Mouse (Mus musculus) testis, adult 2 months (tissue): ENCODE data around the gene St6galnac3. TPM values are rescaled to one million over a fixed set of nuclear protein-coding genes. Genes with fewer than 3 reads are reported as not detected.

Source experiments
- H3K27ac ChIP-seq: fragments of 200-500 bp; 2 replicates; pipeline ENCODE4 v1.5.1; 2012; ENCODE audit warnings: low read depth, low read length; ENCODE audit not compliant: control insufficient read depth, insufficient read depth
- H3K27me3 ChIP-seq: fragments of 200-500 bp; 2 replicates; pipeline ENCODE4 v1.6.1; 2012; ENCODE audit warnings: mild to moderate bottlenecking, low read length, moderate library complexity; ENCODE audit not compliant: control insufficient read depth, insufficient read depth
- H3K36me3 ChIP-seq: fragments of 200-500 bp; 2 replicates; pipeline ENCODE4 v1.6.1; 2012; ENCODE audit warnings: mild to moderate bottlenecking, low read length; ENCODE audit not compliant: control insufficient read depth, insufficient read depth
- H3K4me1 ChIP-seq: fragments of 200-500 bp; 2 replicates; pipeline ENCODE4 v1.6.1; 2012; ENCODE audit warnings: low read length; ENCODE audit not compliant: control insufficient read depth, insufficient read depth
- H3K4me3 ChIP-seq: fragments of 200-500 bp; 2 replicates; pipeline ENCODE4 v1.5.1; 2012; ENCODE audit warnings: low read depth, mild to moderate bottlenecking, low read length, moderate library complexity, mixed read lengths; ENCODE audit not compliant: control insufficient read depth
- CTCF ChIP-seq: fragments of 200-500 bp; IDR thresholded peaks from 2 replicates; pipeline ENCODE4 v1.5.1; 2012; ENCODE audit warnings: low read depth, mild to moderate bottlenecking, inconsistent platforms, low read length, moderate library complexity; ENCODE audit not compliant: control insufficient read depth, insufficient read depth, insufficient replicate concordance
- POLR2A ChIP-seq: fragments of 200-500 bp; IDR thresholded peaks from 2 replicates; pipeline ENCODE4 v1.6.1; 2012; ENCODE audit warnings: low read depth, mild to moderate bottlenecking, inconsistent platforms, low read length, moderate library complexity; ENCODE audit not compliant: control insufficient read depth
- polyA plus RNA-seq: library from polyadenylated mRNA; depleted of rRNA; stranded (reverse); fragments of >200 nt; gene quantifications from 2 replicates; pipeline ENCODE4 v1.2.3, GENCODE M21; 2012

Gene St6galnac3
- polyA plus RNA-seq, 1 experiment, result 2.2 TPM

DNA sequence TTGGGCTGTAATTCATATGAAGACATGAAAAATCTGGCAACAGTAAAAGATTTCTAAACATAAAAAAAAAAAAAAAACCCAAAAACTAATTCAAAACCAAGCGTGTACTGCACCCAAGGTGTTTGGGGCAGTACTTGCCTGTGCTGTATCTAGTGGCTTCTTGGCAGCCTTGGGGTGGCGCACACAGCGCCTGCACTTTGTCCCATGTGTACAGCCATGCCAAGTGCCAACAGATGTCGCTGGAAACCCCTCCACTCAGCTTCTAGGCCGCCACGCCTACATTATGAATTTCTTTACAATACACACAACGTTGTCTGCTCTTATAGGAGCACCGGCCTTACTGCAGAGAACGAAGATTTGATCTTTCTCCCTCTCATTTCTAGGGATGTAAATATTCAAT is 130.4 kb downstream of the St6galnac3 start:
- H3K27ac ChIP-seq, result no peak overlapping the region
- H3K27me3 ChIP-seq, result no peaks in the 10 kb centered on the region
- H3K4me3 ChIP-seq, result no peak overlapping the region
- no peak for TF ChIP-seq POLR2A
- no peak for TF ChIP-seq CTCF
- H3K4me1 ChIP-seq, result no peaks in the 10 kb centered on the region
- H3K36me3 ChIP-seq, result no peaks in the 10 kb centered on the region

DNA sequence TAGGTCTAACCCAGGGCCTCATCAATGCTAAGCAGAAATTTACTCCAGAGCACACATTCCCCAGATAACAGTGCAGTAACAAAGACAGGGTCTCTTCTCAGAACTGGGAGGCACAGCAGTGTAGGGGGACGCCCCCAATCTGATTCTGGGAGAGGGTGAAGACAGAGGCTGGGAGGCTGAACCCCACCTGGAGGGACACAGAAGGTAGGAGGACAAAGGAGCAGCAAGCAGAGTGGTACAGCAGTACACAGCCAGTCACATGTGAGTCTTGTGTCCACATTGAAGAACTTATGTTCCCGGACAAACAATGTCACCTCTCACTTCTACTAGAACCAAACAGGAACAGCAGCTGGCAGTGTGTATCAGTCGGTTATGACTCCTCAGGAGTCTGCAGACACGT is 131.0 kb downstream of the St6galnac3 start:
- no peak overlapping the region for H3K27ac ChIP-seq
- no peaks in the 10 kb centered on the region for H3K4me1 ChIP-seq
- no peaks in the 10 kb centered on the region for H3K36me3 ChIP-seq
- no peaks in the 10 kb centered on the region for H3K27me3 ChIP-seq
- TF ChIP-seq CTCF (no peak), POLR2A (no peak)
- H3K4me3 ChIP-seq, result no peak overlapping the region

DNA sequence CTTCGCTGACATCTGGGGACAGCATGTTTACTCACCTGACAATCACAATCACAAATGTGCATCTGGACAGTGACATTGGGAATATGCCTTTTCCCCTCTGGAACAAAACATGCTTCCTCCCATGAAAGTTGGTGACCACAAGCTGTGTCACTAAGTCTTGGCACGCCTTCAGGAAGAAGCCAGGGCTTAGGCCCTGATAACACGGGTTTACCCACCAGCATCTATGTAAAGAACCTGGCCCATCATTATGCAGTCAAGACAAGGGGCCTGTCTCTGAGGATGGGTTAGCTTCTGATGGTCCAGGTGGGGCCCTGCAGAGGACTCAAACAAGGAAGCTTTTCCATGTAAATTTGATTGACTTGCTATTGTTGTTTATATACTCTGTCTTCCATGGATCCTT is 131.9 kb downstream of the St6galnac3 start:
- H3K27ac ChIP-seq, result no peak overlapping the region
- no peak overlapping the region for H3K4me3 ChIP-seq
- H3K4me1 ChIP-seq, result peaks cover 3% of the 10 kb centered on the region
- no peaks in the 10 kb centered on the region for H3K36me3 ChIP-seq
- no peak for TF ChIP-seq POLR2A
- TF ChIP-seq CTCF, result no peak
- no peaks in the 10 kb centered on the region for H3K27me3 ChIP-seq

DNA sequence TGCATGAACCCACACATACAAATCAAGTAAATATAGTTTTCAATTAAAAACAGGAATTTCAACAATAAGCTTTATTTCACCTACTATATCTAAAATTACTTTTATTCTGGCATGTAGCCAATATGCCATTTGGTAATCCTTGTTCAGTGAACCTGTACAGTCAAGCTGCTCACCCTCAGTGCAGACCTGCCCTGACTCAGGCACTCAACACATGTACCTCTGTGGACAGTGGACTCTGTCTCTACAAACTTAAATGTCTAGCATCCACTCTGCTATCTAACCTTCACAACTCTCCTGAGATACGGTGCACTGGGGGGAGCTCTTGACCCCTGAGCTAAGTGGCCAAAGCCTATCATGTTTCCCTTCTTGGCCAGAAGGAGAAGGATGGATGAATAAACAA is 137.4 kb downstream of the St6galnac3 start:
- Histone ChIP-seq H3K27ac (no peak overlapping the region), H3K4me1 (peaks cover 3% of the 10 kb centered on the region), H3K4me3 (no peak overlapping the region), H3K27me3 (no peaks in the 10 kb centered on the region), H3K36me3 (no peaks in the 10 kb centered on the region)
- TF ChIP-seq CTCF (no peak), POLR2A (no peak)

DNA sequence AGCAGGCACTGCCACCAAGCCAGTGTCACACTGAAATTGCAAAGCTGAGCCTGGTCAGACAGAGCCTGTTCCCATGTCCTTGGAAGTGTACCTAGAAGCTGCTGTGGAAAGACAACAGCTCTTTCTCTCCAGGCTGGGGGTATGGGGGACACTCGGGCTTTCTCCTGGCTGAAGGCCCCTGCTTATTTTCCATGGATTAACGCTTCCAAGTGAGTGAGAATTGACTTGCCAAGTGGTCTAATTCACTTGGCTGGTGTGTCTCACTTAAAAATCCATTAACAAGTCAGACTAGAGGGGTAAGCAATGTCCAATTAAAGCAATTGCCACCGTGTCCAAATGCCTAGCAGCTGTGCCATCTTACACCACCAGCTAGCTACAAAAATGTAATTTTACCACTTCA is 140.1 kb downstream of the St6galnac3 start:
- H3K27ac ChIP-seq, result no peak overlapping the region
- no peak overlapping the region for H3K4me3 ChIP-seq
- no peaks in the 10 kb centered on the region for H3K36me3 ChIP-seq
- peaks cover 3% of the 10 kb centered on the region for H3K4me1 ChIP-seq
- TF ChIP-seq CTCF (no peak), POLR2A (no peak)
- H3K27me3 ChIP-seq, result no peaks in the 10 kb centered on the region

DNA sequence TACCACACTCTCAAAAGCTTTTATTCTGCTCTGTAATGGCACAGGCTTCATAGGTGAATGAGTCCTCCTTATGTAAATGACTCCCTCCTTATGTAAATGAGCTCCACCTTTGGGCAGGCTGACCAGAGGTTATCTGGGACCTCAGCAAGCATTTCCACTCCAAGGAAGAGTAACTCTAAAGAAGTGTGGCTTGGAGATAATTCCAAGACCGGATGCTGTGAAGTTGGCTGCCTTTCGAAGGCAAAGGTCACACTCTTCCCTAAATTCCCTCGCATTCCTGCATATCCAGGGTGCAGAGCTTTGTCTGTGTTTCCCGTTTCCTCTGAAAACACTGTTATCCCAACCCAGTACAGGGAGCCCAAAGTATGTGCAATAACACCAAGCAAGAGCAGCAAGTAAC is 142.9 kb downstream of the St6galnac3 start:
- TF ChIP-seq POLR2A (no peak), CTCF (no peak)
- no peaks in the 10 kb centered on the region for H3K27me3 ChIP-seq
- H3K36me3 ChIP-seq, result no peaks in the 10 kb centered on the region
- no peak overlapping the region for H3K27ac ChIP-seq
- H3K4me3 ChIP-seq, result no peak overlapping the region
- H3K4me1 ChIP-seq, result no peaks in the 10 kb centered on the region

DNA sequence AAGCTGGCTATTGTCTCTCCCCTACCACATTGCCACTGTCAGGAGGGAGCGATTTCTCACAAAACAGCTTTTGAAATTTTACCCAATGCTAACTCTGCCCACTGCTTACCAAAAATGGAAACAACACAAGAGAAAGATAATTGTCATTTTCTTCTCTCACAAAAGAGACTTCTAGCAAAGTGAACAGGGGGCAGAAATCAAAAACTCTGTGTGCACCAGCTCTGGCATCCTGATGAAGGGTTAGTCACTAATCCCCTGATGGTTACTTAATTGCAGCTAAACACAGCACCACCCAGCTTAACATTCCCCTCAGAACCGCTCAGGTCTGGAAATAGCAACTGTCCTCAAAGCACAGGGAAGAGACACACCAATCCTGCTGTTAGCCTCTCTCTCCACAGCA is 144.3 kb downstream of the St6galnac3 start:
- no peaks in the 10 kb centered on the region for H3K27me3 ChIP-seq
- no peak overlapping the region for H3K27ac ChIP-seq
- no peak overlapping the region for H3K4me3 ChIP-seq
- no peaks in the 10 kb centered on the region for H3K4me1 ChIP-seq
- no peak for TF ChIP-seq CTCF
- no peak for TF ChIP-seq POLR2A
- H3K36me3 ChIP-seq, result no peaks in the 10 kb centered on the region

DNA sequence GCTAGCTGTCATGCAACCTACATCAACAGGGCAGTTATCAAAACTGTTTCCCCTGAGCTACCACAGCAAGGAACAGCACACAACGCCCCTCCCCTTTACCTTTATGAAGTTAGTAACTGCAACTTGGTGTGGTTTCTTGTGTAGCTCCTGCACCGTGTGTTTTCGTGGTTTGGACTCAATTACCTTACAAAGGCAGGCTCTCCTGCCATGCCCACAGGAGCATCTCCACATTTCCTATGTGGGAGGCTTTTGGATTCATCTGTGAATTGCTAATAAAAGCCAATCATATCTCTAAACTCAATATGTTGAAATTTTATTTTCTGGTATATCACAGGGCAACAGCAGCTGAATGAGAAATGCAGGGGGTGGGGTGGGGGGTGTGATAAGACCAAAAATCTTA is 144.8 kb downstream of the St6galnac3 start:
- Histone ChIP-seq H3K36me3 (no peaks in the 10 kb centered on the region), H3K4me3 (no peak overlapping the region), H3K27ac (no peak overlapping the region), H3K27me3 (no peaks in the 10 kb centered on the region), H3K4me1 (no peaks in the 10 kb centered on the region)
- no peak for TF ChIP-seq CTCF
- TF ChIP-seq POLR2A, result no peak
